Mouse (Mus musculus): ENCODE data around the gene Spred2. TPM values are rescaled to one million over a fixed set of nuclear protein-coding genes. Genes with fewer than 3 reads are reported as not detected.

The Spred2 gene
- total and polyA plus RNA-seq, 3 experiments = 7.8 to 76.0 (median 25.9) TPM

DNA sequence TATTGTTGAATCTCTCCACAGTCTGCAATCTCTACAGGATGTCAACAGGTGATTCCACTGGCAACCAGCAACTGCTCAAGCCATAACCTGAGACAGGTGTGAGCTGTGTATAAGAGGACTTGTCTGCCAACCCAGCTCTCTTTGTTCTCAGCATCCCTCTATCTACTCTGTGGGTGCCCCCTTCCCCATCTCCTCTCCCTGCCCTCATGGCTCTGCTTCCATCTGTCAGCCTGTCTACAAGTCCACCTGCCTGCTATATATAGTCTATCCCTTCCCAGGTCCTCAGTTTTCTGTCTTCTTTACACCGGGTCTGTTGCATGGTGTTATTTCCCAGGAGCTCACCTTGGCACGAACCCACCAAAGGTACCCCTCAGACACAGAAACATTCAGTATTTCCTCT, 140.8 kb downstream of the Spred2 start:
- no peak for DNase-seq (ENCODE audit: low read depth, low spot score)

DNA sequence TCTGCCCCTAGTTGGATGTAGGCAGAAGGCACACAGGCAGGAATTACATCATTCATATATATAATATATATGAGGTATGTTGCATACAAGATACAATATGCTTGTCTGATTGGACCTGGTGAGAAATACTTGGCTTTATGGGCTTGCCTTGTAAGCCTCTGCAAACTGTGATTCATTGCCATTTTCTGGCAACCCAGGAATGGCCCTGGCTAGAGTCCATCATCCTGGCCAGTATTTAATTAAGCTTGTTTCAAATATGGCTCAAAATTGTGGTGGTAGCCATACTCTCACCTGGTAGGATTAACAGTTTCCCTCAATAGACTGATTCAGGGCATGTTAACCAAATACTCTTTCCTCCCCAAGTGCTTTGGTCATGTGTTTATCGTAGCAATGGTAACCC, 141.9 kb downstream of the Spred2 start:
- Histone ChIP-seq H3K27ac (ENCODE audit: control insufficient read depth, low read depth, low read length) (no peak overlapping the region), H3K27me3 (ENCODE audit: control insufficient read depth in 1 of 2, insufficient read depth in 2 of 2, low read length in 2 of 2) (no peaks in the 10 kb centered on the region), H3K79me2 (ENCODE audit: control insufficient read depth, insufficient read depth, low read length, poor library complexity) (peaks cover 1% of the 10 kb centered on the region; the same call in 1 of the 2 replicates), H3K9me3 (replicated peaks; ENCODE audit: insufficient read depth, low read length) (no peaks in the 10 kb centered on the region), H3K4me3 (ENCODE audit: control insufficient read depth in 1 of 2, insufficient read depth in 1 of 2, low read depth in 2 of 2, low read length in 2 of 2) (no peak overlapping the region), H3K4me1 (ENCODE audit: control insufficient read depth in 1 of 2, insufficient read depth in 2 of 2, low read length in 2 of 2) (no peaks in the 10 kb centered on the region), H3K9ac (ENCODE audit: control insufficient read depth, low read depth, low read length, poor library complexity, severe bottlenecking) (no peak overlapping the region), H3K36me3 (ENCODE audit: control insufficient read depth in 1 of 2, insufficient read depth in 2 of 2, low read length in 2 of 2) (peaks cover 0 to 53% of the 10 kb centered on the region in 2 experiments; a peak in 2 of 4 replicates)
- no peak for DNase-seq (ENCODE audit: low read depth, low spot score)
- TF ChIP-seq ZC3H11A (IDR thresholded peaks at IDR 0.05; ENCODE audit: low read depth, low read length) = no peak
- no peak for TF ChIP-seq MXI1 (IDR thresholded peaks at IDR 0.05; ENCODE audit: low read depth, low read length)
- no peak for TF ChIP-seq E2F4 (IDR thresholded peaks at IDR 0.05; ENCODE audit: borderline replicate concordance, low read depth, low read length)
- TF ChIP-seq CHD2 (IDR thresholded peaks at IDR 0.05; ENCODE audit: low read length) = no peak
- TF ChIP-seq NELFE (IDR thresholded peaks at IDR 0.05; ENCODE audit: low read depth, low read length) = no peak

More for the DNA sequence above, 140.8 kb downstream of the Spred2 start:
- Histone ChIP-seq H3K27ac (ENCODE audit: control insufficient read depth, low read depth, low read length) (no peak overlapping the region), H3K36me3 (ENCODE audit: control insufficient read depth in 1 of 2, insufficient read depth in 2 of 2, low read length in 2 of 2) (peaks cover 0 to 52% of the 10 kb centered on the region in 2 experiments; a peak in 2 of 4 replicates), H3K4me1 (ENCODE audit: control insufficient read depth in 1 of 2, insufficient read depth in 2 of 2, low read length in 2 of 2) (no peaks in the 10 kb centered on the region), H3K4me3 (ENCODE audit: control insufficient read depth in 1 of 2, insufficient read depth in 1 of 2, low read depth in 2 of 2, low read length in 2 of 2) (no peak overlapping the region), H3K27me3 (ENCODE audit: control insufficient read depth in 1 of 2, insufficient read depth in 2 of 2, low read length in 2 of 2) (no peaks in the 10 kb centered on the region), H3K79me2 (ENCODE audit: control insufficient read depth, insufficient read depth, low read length, poor library complexity) (peaks cover 1% of the 10 kb centered on the region; the same call in 1 of the 2 replicates), H3K9ac (ENCODE audit: control insufficient read depth, low read depth, low read length, poor library complexity, severe bottlenecking) (no peak overlapping the region), H3K9me3 (replicated peaks; ENCODE audit: insufficient read depth, low read length) (no peaks in the 10 kb centered on the region)
- TF ChIP-seq CHD2 (IDR thresholded peaks at IDR 0.05; ENCODE audit: low read length) (no peak), POLR2AphosphoS5 (IDR thresholded peaks at IDR 0.05; ENCODE audit: borderline replicate concordance, low read depth, low read length) (no peak), RAD21 (IDR thresholded peaks at IDR 0.05; ENCODE audit: low read depth, low read length) (no peak), NRF1 (IDR thresholded peaks at IDR 0.05; ENCODE audit: insufficient read depth, low read depth, low read length, poor library complexity, severe bottlenecking) (no peak), ZKSCAN1 (IDR thresholded peaks at IDR 0.05; ENCODE audit: low read depth, low read length) (no peak), HCFC1 (IDR thresholded peaks at IDR 0.05; ENCODE audit: low read depth, low read length) (no peak), GABPA (IDR thresholded peaks at IDR 0.05; ENCODE audit: low read depth, low read length) (no peak), MEF2A (IDR thresholded peaks at IDR 0.05; ENCODE audit: extremely low read depth, insufficient replicate concordance, low read depth, low read length, poor library complexity, severe bottlenecking) (no peak), TAL1 (IDR thresholded peaks at IDR 0.05; ENCODE audit: low read length) (no peak), SMC3 (IDR thresholded peaks at IDR 0.05; ENCODE audit: low read depth, low read length) (no peak), POLR2AphosphoS2 (IDR thresholded peaks at IDR 0.05; ENCODE audit: low read length) (no peak), USF1 (IDR thresholded peaks at IDR 0.05; ENCODE audit: low read depth, low read length) (no peak), NELFE (IDR thresholded peaks at IDR 0.05; ENCODE audit: low read depth, low read length) (no peak)
